ENCODE assay signal across 12 mouse cellular contexts in genomic region chr6:52202362-52203120, GRCm38 (mm10). TPM values are rescaled to one million over a fixed set of nuclear protein-coding genes. Genes with fewer than 3 reads are reported as not detected.
DNase-seq lines count a peak whose midpoint lies in the region; ATAC-seq and TF ChIP-seq lines count a peak whose summit lies in the region.
"Had no signal": no experiment of that assay in that cellular context is flagged by ENCODE, and none has a peak within 500 bp of the region (broad histone marks: within the 10 kb centered on the region; RNA-seq: fewer than 3 reads in every experiment).

No protein-coding gene starts in this region.

- no peak overlapping the region for H3K9ac ChIP-seq in heart, postnatal 0 days (replicated peaks; ENCODE audit: low read depth, low read length)
- H3K9ac ChIP-seq in neural tube, embryonic 15.5 days (replicated peaks), result peak overlapping the region; percentile 70
- H3K9ac ChIP-seq: embryonic facial prominence, embryonic 13.5 days; midbrain, embryonic 12.5 days had no signal

- H3K27me3 ChIP-seq in heart, postnatal 0 days (ENCODE audit: control insufficient read depth, insufficient read depth, low read length), result peaks cover 100% of the 10 kb centered on the region
- peaks cover 40% of the 10 kb centered on the region for H3K27me3 ChIP-seq in limb, embryonic 10.5 days (ENCODE audit: low read depth, poor library complexity, severe bottlenecking)
- H3K27me3 ChIP-seq in neural tube, embryonic 15.5 days (replicated peaks), result no peaks in the 10 kb centered on the region

- TF ChIP-seq CTCF in heart, postnatal 0 days (IDR thresholded peaks at IDR 0.05; ENCODE audit: low read depth), result no peak

- no peak for ATAC-seq in heart, postnatal 0 days (ENCODE audit: insufficient read depth, low read depth)
- ATAC-seq in neural tube, embryonic 15.5 days (ENCODE audit: low FRiP score), result no peak

- no peaks in the 10 kb centered on the region for H3K36me3 ChIP-seq in heart, postnatal 0 days (replicated peaks; ENCODE audit: control insufficient read depth, insufficient read depth, low read length)
- peaks cover 58% of the 10 kb centered on the region for H3K36me3 ChIP-seq in limb, embryonic 10.5 days
- H3K36me3 ChIP-seq in neural tube, embryonic 15.5 days, result peaks cover 11% of the 10 kb centered on the region; the same call in 1 of the 2 replicates
- H3K36me3 ChIP-seq: embryonic facial prominence, embryonic 13.5 days; G1E; midbrain, embryonic 12.5 days had no signal

- H3K27ac ChIP-seq in heart, postnatal 0 days (ENCODE audit: low read depth), result no peak overlapping the region
- peak overlapping the region; percentile 99 for H3K27ac ChIP-seq in limb, embryonic 10.5 days
- H3K27ac ChIP-seq in neural tube, embryonic 15.5 days (replicated peaks), result peak overlapping the region; percentile 79
- H3K27ac ChIP-seq: embryonic facial prominence, embryonic 13.5 days; midbrain, embryonic 12.5 days had no signal

- peak overlapping the region; percentile 56 for H3K4me2 ChIP-seq in heart, postnatal 0 days (ENCODE audit: low read depth, low read length)
- H3K4me2 ChIP-seq in neural tube, embryonic 15.5 days, result peak overlapping the region; percentile 85
- H3K4me2 ChIP-seq: midbrain, embryonic 12.5 days had no signal

- 15% methylated on average over 22 of the region's 22 CpGs for WGBS in heart, postnatal 0 days
- WGBS in limb, embryonic 10.5 days, result 3% methylated on average over 22 of the region's 22 CpGs
- 15% methylated on average over 22 of the region's 22 CpGs for WGBS in neural tube, embryonic 15.5 days

- TF ChIP-seq EP300 in heart, postnatal 0 days (IDR thresholded peaks at IDR 0.05; ENCODE audit: low read depth), result no peak

- H3K9me3 ChIP-seq in heart, postnatal 0 days (replicated peaks; ENCODE audit: control insufficient read depth, low read length), result no peaks in the 10 kb centered on the region
- H3K9me3 ChIP-seq in limb, embryonic 10.5 days (replicated peaks), result no peaks in the 10 kb centered on the region
- H3K9me3 ChIP-seq in neural tube, embryonic 15.5 days (replicated peaks), result no peaks in the 10 kb centered on the region
- H3K9me3 ChIP-seq: embryonic facial prominence, embryonic 13.5 days; midbrain, embryonic 12.5 days had no signal

- H3K4me1 ChIP-seq in heart, postnatal 0 days (ENCODE audit: control insufficient read depth, insufficient read depth), result no peaks in the 10 kb centered on the region
- H3K4me1 ChIP-seq in limb, embryonic 10.5 days, result peaks cover 94% of the 10 kb centered on the region
- peaks cover 84% of the 10 kb centered on the region for H3K4me1 ChIP-seq in neural tube, embryonic 15.5 days

- peak; percentile 43 for DNase-seq in kidney, adult 18-20 months
- no peak for DNase-seq in kidney, adult 8-10 months
- no peak for DNase-seq in heart, postnatal 0 days (ENCODE audit: low spot score)
- no peak for DNase-seq in limb, embryonic 10.5 days (ENCODE audit: low spot score)
- no peak for DNase-seq in urinary bladder, adult 2 months (ENCODE audit: low spot score)
- DNase-seq in embryo, embryonic 10.5 days (ENCODE audit: low spot score), result no peak
- no peak for DNase-seq in adrenal gland, postnatal 25 days

- H3K4me3 ChIP-seq in heart, postnatal 0 days (ENCODE audit: low read depth, low read length), result peak overlapping the region; percentile 48
- peak overlapping the region; percentile 90 for H3K4me3 ChIP-seq in limb, embryonic 10.5 days
- H3K4me3 ChIP-seq in neural tube, embryonic 15.5 days (replicated peaks), result peak overlapping the region; percentile 81
- H3K4me3 ChIP-seq: midbrain, embryonic 12.5 days had no signal

RNA-seq across cellular contexts. Expression of gene Hoxa5, which starts 1.8 kb away (rescaled TPM):
- 3.5 TPM in 1 of 2 replicates, not detected in the other for total RNA-seq in heart, postnatal 0 days (2014; rRNA removed; ENCODE audit: low replicate concordance)
- 0.36 and 0.65 TPM in 2 replicates for polyA plus RNA-seq in heart, postnatal 0 days (2015; fragmentation: Nextera tagmentation; extraction: Ambion mirVana)
- 9.8 and 10.4 TPM in 2 replicates for polyA plus RNA-seq in limb, embryonic 10.5 days (2016; fragmentation: Nextera tagmentation; extraction: Ambion mirVana)
- polyA plus RNA-seq in neural tube, embryonic 15.5 days (2015; fragmentation: Nextera tagmentation; extraction: Ambion mirVana), result 26.8 and 73.9 TPM in 2 replicates
- polyA plus RNA-seq in urinary bladder, adult 2 months (2012; rRNA removed), result 6.1 and 7.2 TPM in 2 replicates
- total RNA-seq in adrenal gland, postnatal 25 days (2021), result 12.8 and 15.0 TPM in 2 replicates
- polyA plus RNA-seq: G1E; midbrain, embryonic 12.5 days had no signal

RNA-seq across cellular contexts. Expression of gene Hoxa6, which starts 6.0 kb away (rescaled TPM):
- not detected in 2 replicates for total RNA-seq in heart, postnatal 0 days (2014; rRNA removed; ENCODE audit: low replicate concordance)
- not detected in 2 replicates for polyA plus RNA-seq in heart, postnatal 0 days (2015; fragmentation: Nextera tagmentation; extraction: Ambion mirVana)
- 3.5 and 4.1 TPM in 2 replicates for polyA plus RNA-seq in limb, embryonic 10.5 days (2016; fragmentation: Nextera tagmentation; extraction: Ambion mirVana)
- 10.3 and 15.0 TPM in 2 replicates for polyA plus RNA-seq in neural tube, embryonic 15.5 days (2015; fragmentation: Nextera tagmentation; extraction: Ambion mirVana)
- 1.7 and 3.4 TPM in 2 replicates for polyA plus RNA-seq in urinary bladder, adult 2 months (2012; rRNA removed)
- total RNA-seq in adrenal gland, postnatal 25 days (2021), result 3.1 and 5.6 TPM in 2 replicates
- polyA plus RNA-seq: G1E; midbrain, embryonic 12.5 days had no signal

RNA-seq across cellular contexts. Expression of gene Hoxa3, which starts 10.6 kb away (rescaled TPM):
- total RNA-seq in heart, postnatal 0 days (2014; rRNA removed; ENCODE audit: low replicate concordance), result 2.3 TPM in 1 of 2 replicates, not detected in the other
- polyA plus RNA-seq in heart, postnatal 0 days (2015; fragmentation: Nextera tagmentation; extraction: Ambion mirVana), result 0.36 and 0.37 TPM in 2 replicates
- polyA plus RNA-seq in limb, embryonic 10.5 days (2016; fragmentation: Nextera tagmentation; extraction: Ambion mirVana), result 7.0 and 7.9 TPM in 2 replicates
- polyA plus RNA-seq in neural tube, embryonic 15.5 days (2015; fragmentation: Nextera tagmentation; extraction: Ambion mirVana), result 10.7 and 14.6 TPM in 2 replicates
- 3.7 and 6.0 TPM in 2 replicates for polyA plus RNA-seq in urinary bladder, adult 2 months (2012; rRNA removed)
- 6.3 and 6.9 TPM in 2 replicates for total RNA-seq in adrenal gland, postnatal 25 days (2021)
- polyA plus RNA-seq: G1E; midbrain, embryonic 12.5 days had no signal

RNA-seq across cellular contexts. Expression of gene Gm28308, which starts 10.6 kb away (rescaled TPM):
- not detected in 2 replicates for total RNA-seq in heart, postnatal 0 days (2014; rRNA removed; ENCODE audit: low replicate concordance)
- polyA plus RNA-seq in heart, postnatal 0 days (2015; fragmentation: Nextera tagmentation; extraction: Ambion mirVana), result not detected in 2 replicates
- polyA plus RNA-seq in limb, embryonic 10.5 days (2016; fragmentation: Nextera tagmentation; extraction: Ambion mirVana), result 0.79 and 1.2 TPM in 2 replicates
- not detected in 2 replicates for polyA plus RNA-seq in neural tube, embryonic 15.5 days (2015; fragmentation: Nextera tagmentation; extraction: Ambion mirVana)
- polyA plus RNA-seq in urinary bladder, adult 2 months (2012; rRNA removed), result 0.88 and 1.2 TPM in 2 replicates
- total RNA-seq in adrenal gland, postnatal 25 days (2021), result 0.88 and 4.9 TPM in 2 replicates
- total RNA-seq: G1E had no signal
- polyA plus RNA-seq: brain, embryonic 14.5 days; embryonic facial prominence, embryonic 13.5 days; G1E; midbrain, embryonic 12.5 days had no signal

RNA-seq across cellular contexts. Expression of gene Hoxa4, which starts 11.0 kb away (rescaled TPM):
- 0.38 TPM in 1 of 2 replicates, not detected in the other for total RNA-seq in heart, postnatal 0 days (2014; rRNA removed; ENCODE audit: low replicate concordance)
- 0.08 and 0.18 TPM in 2 replicates for polyA plus RNA-seq in heart, postnatal 0 days (2015; fragmentation: Nextera tagmentation; extraction: Ambion mirVana)
- polyA plus RNA-seq in limb, embryonic 10.5 days (2016; fragmentation: Nextera tagmentation; extraction: Ambion mirVana), result 1.6 and 1.8 TPM in 2 replicates
- 2.3 and 5.7 TPM in 2 replicates for polyA plus RNA-seq in neural tube, embryonic 15.5 days (2015; fragmentation: Nextera tagmentation; extraction: Ambion mirVana)
- 0.61 and 0.62 TPM in 2 replicates for polyA plus RNA-seq in urinary bladder, adult 2 months (2012; rRNA removed)
- 3.7 and 3.8 TPM in 2 replicates for total RNA-seq in adrenal gland, postnatal 25 days (2021)
- total RNA-seq: G1E had no signal
- polyA plus RNA-seq: G1E; midbrain, embryonic 12.5 days had no signal
